Mouse (Mus musculus) spleen, adult 2 months (tissue): ENCODE measurements around the gene 1700069L16Rik.

ENCODE experiments used
- CTCF ChIP-seq: fragments of 200-500 bp; IDR thresholded peaks from 2 replicates; pipeline ENCODE4 v1.5.1; 2011; ENCODE audit warnings: mild to moderate bottlenecking, inconsistent platforms; ENCODE audit not compliant: insufficient read depth, insufficient read length, insufficient replicate concordance; ENCODE audit errors: extremely low read depth
- POLR2A ChIP-seq: fragments of 200-500 bp; IDR thresholded peaks from 2 replicates; pipeline ENCODE4 v1.6.1; 2011; ENCODE audit warnings: low read depth, low read length, inconsistent platforms

DNA sequence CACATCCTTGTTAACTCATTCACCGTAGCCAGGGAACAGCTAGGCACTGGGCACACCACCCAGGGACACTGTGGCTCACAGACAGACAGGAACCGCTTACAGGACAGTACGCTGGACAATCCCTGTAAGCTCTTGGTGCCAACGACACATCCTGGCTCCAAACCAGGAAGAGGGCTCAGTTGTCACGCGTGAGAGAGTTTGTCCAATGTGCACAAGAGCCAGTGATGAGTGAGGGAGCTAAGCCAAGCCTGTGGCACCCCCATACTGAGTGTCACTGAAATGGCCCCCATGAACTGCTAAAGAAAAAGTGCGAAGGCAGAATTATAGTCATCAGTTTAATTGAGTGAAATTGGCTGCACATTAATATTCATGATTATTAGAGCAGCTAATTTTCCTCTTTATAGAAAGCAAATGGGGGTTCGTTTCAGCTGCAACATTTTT is 5.3 kb downstream of the 1700069L16Rik start:
- TF ChIP-seq CTCF (no peak), POLR2A (no peak)
